Mouse (Mus musculus): ENCODE data around the gene Alyref. TPM values are rescaled to one million over a fixed set of nuclear protein-coding genes. Genes with fewer than 3 reads are reported as not detected.
"Not testable (repeated sequence)": the region's sequence is repeated elsewhere in the genome, so short reads cannot be mapped to it uniquely, and the experiment has no call there.

Gene Alyref
- polyA plus RNA-seq, 1 experiment = 21.4 TPM

DNA sequence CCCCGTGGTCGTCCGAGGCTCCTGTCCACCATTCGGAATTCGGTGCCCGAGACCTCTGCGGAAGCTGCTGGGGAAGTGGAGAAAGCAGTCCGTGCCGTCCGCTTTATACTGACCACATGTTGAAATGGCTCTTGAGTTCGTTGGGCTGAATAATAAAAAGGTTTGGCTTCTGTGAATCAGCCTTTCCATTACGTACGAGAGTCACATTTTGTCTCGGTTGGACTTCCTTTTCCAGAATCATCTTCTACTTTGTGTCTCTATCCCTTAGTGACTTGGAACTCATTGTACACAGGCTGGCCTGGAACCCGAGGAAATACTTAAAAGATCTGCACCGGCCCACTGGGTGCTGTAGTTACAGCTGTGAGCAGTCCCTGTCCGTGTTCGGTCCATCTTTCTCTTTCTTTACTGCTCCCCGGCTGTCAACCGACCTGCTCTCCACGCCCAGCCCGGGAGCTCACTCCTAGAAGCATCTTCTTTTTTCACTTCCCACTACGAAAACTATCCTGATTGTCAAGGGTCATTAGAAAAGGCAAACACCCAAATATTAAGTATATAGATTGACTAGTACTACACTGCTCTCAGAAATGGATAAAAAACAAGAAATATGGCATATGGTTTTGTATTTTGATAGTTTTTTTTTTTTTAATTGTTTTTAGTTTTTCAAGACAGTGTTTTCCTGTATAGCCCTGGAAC lies 24.4 kb downstream of the Alyref start:
- DNase-seq (ENCODE audit: low read depth) = no peak

DNA sequence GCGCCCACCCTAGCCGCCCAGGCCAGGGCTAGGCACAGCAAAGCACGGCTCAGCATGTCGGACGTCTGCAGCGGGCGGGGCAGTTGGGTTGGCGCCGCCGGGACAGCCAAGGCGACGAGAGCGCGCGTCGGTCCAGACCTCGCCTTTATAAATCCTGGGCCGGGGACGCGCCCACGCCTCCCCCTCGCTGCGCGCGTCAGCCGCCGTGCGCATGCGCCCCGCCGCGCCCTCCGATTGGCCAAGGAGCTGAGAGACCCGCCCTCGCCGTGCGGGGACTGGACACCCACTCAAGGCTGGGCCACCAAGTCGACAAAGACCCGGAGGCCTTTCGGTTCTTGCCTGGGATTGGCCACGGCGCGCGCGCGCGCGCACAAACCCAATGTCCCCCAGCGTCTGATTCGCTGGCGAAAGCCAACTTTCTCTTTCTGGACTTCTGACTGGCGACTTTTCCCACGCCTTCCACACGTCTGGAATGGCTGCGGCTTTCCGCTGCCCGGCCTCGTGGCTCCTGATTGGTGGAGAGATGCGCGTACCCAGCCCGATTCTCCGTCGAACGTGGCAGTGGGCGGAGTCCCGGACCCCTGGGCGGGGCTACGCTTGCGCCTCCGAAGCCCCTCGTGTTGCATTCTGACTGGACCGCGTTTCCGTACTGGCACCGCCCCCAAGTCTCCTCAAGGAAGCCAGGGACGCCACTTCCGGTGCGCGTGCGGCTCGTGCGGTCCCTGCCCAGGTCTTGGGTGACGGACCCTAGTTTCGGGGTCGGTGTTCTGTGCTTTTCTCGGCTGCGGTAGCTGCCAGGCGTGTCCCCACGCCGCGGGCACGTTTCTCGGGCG lies 25.2 kb downstream of the Alyref start, which contains the start of gene P4hb:
P4hb (minus strand) TSS at position 502 of the 833 bp plus-strand sequence.
- peak; percentile 93 for DNase-seq (ENCODE audit: low read depth)

DNA sequence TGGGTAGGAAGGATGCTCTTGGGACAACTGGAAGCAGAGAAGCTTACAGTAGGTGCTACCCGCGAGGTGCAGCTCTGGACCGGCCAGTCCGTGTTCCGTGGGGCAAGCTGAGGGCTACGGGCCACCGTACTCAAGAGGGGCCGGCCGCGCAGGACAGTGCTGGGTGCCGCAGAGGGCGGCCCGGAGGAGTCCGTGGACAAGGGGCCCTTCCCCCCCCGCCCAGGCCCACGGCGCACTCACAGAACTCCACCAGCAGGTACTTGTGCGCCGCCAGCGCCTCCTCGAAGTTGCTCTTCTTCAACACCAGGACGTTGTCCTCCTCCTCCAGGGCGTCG lies 25.8 kb downstream of the Alyref start:
- DNase-seq (ENCODE audit: low read depth) = no peak

DNA sequence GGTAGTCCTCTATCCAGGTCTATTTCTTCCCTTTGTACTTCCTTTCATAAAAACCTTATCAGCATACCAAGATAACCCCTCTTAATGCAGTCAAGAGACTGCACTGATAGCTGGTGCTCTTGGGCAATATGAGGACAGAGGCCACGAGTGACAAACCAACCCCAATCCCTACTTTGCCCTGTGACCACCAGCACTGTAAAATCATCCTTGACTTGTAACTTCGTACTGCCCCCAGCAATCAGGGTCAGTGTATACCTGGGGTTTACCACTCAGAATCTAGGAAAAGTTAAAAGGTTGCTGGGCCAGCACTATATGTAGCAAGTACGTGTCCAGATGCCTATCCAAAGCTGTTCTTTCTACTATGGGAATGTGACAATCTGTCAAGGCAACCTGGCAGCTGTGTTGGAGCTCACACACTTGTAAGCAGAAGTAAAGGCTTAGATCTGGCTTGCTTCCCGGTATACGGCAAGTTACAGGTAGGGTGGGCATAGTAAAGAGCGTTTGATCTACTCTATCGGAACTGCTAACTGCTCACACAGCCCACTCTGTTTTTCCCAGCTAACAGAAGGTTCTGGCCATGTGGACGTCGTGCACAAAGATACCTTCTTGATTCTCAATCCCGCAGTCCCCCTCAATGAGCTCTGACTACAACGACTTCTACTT lies 26.3 kb downstream of the Alyref start:
- DNase-seq (ENCODE audit: low read depth) = no peak

DNA sequence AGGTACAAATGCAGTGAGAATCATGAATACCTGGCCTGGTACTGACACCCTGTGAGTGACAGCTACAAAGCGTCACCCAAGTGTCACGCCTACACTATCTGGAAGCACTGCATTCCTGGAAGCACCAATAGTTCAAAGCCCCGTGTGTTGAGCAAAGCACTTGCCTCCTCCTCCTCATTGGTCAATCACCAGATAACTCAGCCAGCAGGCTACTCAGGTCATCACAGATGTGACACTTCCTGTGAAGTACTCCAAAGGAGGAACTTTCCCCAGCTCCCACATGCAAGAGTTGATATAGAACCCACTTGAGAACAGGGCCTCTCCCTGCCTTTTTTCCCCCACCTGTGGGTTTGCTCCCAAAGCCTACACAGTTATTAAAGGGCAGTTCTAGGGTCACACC lies 27.0 kb downstream of the Alyref start:
- DNase-seq (ENCODE audit: low read depth) = peak; percentile 75

DNA sequence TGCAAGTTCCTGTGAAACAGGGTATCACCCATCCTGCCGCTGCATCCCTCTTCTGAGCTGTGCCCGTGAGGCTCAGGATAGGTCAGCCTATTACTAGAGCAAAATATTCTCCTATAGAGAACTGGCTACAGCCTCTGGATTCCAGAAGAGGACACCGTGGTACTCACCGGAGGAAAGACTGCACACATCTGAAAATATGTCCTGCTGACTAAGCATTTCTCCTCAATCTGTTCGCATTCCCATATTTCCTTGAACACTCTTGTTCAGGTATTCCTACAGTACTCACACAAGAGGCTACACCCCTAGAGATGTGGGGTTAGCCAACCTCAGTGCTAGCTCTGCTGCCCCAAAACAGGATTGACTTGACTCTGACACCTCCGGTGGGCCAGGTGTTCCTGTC lies 29.8 kb downstream of the Alyref start:
- DNase-seq (ENCODE audit: low read depth) = no peak

DNA sequence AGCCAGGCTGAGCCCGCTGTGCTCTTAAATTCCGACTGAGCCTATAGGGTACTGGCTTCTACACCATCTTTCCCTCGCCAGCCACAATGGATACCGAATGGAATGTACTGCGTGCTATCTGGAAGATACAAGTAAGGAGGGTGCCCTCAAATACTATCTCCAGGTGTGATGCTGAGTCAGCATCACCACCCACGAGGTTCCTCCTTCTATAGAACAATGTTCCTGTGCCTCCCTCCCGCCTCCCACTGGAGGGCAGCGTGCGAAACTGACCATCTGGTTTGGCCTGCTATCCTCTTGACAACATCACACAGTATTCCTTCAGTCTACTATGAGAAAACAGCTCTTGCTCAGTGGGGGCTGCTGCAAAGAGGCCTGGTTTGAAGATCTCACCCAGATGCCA lies 33.1 kb downstream of the Alyref start:
- DNase-seq (ENCODE audit: low read depth) = no peak

DNA sequence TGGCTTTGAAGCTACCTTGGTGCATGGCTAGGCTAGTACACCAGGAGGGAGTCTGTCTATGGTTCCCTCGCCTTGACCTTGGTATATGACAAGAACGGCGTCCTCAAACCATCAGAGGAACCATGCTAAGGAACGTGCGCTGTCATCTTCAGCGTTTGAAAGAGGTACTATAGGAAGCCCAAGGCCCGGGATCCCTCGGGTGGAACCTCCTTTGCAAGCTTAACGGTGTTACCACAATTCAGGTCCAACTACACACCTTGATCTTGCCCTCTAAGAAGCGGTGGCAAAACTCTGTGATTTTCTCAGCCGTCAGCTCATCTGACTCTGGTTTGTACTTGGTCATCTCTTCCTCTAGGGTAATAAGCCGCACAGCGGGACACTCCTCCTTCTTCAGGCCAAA lies 35.2 kb downstream of the Alyref start:
- no peak for DNase-seq (ENCODE audit: low read depth)

DNA sequence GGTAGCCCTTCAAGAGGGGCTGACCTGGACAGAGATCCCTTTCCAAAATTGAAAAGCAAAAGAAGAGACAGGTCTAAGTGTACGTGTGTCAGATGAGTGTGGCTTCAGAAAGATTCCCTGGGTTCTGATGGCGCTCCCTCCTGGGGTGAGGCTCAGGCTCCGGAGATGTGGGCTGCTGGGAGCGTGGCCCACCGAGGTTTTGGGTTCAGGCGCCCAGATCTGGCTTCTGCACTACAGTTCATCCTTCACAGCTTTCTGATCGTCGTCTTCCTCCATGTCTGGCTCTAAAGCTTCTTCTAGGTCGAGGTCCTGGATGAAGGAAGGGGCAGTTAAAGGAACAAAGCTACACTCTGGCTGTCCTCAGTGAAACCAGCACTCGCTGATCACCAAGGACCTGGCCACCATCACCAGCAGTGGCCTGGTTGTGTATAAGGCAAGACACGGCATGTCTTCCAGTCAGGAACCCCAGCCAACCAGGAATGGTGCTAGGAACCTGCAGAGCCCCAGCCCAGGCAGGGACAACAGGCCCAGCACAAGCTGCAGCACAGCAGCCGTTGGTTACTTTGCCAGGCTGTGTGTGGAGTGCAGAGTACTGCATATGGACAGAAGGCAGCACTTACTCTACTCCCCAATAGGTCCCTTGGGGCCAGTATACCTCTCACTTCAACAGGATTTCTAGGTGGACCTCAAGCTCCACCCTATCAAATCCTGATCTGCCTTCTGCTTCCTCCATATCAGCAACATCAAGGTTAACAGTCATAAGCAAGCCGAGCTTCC lies 37.0 kb downstream of the Alyref start:
- no peak for DNase-seq (ENCODE audit: low read depth)

DNA sequence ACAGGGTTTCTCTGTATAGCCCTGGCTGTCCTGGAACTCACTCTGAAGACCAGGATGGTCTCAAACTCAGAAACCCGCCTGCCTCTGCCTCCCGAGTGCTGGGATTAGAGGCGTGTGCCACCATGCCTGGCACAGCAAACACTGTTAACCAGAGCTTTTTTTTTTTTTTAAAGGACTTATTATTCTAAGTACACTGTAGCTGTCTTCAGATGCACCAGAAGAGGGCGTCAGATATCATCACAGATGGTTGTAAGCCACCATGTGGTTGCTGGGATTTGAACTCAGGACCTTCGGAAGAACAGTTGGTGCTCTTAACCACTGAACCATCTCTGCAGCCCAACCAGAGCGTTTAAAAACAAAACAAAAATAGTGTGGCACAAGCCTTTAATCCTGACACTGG lies 39.3 kb downstream of the Alyref start:
- DNase-seq (ENCODE audit: low read depth) = not testable (repeated sequence)

DNA sequence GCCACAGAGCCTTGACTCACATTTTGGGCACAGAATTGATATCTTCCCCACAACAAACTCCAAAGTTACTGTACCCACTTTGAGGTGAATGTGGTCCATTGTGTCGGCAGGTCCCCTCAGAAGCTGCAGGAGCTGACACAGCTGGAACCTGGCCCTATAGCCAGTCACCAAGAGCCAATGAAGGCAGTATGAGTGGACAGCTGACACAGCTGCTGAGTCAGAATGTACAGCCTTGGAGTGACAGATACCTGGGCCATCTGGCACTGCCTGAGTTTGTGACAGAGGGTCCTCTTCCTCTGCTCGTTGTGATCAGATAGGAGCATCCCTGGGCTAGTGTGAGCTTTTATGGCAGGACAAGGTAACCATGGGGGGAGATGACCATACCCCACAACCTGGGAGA lies 42.9 kb downstream of the Alyref start:
- no peak for DNase-seq (ENCODE audit: low read depth)

DNA sequence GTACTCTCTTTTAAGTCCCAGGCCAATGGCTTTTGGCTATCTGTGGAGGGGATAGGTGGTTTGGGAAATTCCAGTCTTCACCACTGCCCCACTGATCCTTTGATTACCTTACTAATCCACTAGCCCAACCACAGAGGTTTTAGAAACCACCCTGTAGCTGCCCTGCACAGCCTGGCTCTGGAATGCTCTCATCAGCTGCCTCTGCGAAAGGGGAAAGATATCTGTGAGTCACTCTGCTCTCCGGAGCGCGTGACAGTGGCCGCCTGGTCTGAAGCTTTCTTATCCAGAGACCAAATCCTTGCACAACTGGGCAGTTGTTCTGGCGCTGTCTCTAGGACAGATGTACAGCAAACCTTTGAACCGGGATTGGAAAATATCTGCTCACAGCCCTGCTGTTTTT lies 43.3 kb downstream of the Alyref start:
- no peak for DNase-seq (ENCODE audit: low read depth)

DNA sequence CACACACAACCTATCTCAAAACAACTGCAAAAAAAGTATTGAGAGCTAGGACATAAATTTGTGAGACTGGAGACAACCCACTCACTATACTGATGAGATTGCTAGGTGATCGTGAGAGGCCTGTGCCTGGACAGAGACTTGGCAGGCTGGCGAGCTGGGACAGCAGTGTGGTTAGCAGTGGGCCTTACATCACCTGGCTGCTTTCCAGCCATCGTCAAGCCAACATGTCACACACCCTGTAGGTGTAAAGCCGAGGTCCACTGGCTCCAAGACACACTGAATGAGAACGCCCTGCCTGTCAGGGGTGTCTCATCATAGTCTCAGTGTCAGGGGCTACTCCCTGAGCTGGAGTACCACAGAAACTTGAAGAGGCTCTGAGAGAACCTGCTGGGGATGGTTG lies 45.4 kb downstream of the Alyref start:
- no peak for DNase-seq (ENCODE audit: low read depth)

DNA sequence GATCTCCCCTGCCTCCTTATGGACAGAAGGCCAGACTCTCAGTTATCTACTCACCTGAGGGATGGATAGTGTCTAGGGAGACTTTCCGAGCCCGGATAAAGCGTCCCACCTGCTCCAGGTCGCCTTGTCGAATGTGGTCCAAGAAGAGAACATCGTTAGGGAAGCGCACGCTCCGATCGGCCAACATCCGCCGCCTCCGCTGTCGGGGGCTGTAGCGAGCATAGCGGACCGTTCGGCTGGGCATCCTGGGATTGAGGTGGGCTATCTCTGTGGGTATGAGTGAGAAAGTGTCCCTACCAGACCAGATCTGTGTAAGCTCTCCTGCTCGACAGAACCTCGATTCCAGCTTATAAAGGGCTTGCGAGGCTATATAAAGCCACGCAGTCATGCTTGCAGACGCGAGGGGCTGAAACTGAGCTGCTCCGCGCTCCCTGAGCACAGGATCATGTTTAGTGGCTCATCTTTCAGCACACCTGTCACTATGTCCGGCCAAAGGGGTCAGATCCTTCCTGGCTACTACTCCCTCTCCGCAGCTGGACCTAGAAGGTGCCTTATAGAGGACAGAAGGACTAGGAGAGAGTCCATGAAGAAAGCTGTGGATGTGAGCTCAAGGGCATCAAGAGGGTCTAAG lies 47.2 kb downstream of the Alyref start, which contains the start of gene Ppp1r27:
Ppp1r27 (minus strand) TSS at position 323 of the 631 bp plus-strand sequence.
- DNase-seq (ENCODE audit: low read depth) = no peak

DNA sequence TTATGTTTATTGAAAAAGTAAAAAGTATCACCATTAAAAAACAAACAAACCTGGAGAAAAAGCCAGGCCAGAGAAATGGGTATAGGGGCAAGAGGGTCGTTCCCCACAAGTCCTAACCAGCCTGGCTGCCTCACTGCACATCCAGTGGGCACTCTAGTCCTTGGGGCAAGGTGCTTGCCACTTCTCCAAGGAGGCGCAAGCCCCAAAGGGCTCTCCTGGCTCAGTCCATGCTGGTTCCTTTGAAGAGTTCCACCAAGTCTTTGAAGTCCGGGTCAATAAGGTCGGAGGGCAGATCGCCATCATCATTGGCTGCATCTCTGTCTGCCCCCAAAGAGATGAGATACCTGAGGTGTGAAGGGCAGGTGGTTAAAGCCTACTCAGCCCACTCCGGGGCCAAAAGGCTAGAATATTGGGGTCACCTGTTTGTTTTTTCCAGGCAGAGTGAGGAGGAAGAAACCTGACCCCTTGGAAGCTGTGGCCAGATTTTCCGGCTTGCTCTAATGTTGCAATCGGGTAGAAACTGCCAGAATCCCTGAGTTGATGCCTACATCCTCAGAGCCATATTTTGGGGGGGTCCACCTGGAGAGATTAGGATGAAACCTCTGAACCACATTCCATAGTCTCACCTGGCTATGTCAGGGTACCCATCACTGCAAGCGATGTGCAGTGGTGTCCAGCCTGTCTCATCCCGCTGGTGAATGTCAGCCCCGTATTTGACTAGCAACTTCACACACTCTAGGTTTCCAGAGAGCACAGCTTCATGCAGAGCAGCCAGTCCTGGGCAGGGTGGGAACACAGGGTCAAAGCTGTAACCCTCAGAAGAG lies 48.0 kb downstream of the Alyref start:
- no peak for DNase-seq (ENCODE audit: low read depth)

DNA sequence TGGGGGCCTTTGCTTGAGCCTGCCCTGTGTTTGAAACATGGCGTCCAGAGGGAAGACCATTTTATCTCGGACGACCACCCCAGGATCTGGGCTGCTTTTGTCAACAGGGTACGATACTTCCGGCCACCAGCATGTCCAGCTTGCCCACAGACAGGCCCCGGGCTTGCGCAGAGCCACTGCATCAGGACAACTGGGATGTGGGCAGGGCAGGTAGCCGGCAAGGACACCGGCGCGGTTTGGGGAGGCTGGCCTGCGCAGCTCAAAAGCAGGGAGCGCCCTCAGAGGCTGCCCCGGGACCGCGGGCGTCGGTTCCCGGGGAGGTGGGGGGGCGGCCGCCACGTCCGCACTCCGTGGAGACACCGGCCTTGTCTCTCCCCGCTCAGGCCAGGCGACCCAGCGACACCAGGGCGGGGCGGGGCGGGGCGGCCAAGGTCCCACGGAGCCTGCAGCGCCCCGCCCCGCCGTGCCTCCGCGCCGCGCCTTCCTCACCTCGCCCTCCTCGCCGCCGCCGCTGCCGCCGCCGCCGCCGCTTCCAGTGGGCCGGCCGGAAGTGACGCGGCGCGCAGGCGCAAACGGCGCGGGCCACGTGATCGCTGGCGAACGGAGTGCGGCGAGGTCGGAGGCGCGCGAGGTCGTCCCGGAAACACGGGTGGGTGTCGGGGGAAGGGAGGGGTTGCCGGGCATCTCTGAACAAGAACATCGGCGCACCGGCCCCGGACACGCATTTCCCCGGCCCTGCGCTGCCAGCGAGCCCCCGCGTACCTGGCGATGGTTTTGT lies 48.8 kb downstream of the Alyref start, which contains the start of gene Mcrip1:
Mcrip1 (minus strand) TSS at position 560 of the 778 bp plus-strand sequence.
- DNase-seq (ENCODE audit: low read depth) = no peak

DNA sequence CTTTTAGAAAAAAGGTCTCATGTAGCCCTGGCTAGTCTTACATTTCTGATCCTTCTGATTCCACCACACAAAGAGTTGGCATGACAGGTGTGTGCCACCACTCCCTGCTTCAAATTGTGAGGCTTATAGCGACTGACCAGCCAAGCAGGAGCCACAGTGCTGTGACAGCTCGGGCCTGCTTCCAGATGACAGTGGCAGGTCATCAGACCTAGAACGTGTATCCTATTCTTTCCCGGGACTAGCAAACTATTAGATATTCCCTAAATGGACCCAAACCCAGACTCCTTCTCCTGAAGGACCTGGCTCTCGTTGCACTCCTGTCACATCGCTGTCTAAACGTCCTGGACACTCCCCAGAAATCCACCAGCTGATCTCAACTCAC lies 49.4 kb downstream of the Alyref start:
- DNase-seq (ENCODE audit: low read depth) = no peak

DNA sequence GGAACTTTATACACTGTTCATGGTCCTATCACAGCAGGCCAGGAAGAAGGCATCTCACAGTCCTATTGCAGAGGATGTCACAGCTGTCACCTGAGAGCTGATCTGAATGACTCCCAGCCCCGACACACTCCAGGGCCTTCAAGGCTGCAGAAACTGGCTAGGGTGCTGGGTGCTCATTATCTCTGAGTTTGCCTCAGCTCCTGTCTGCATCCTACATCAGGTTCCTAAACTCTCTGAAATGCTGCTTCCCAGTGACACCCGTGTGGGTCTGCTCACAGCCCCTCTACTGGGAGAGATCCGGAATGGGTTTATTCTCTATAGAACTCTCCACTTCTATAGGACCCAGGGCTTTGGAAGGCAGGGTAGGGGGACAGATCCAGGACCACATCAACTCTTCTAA lies 50.0 kb downstream of the Alyref start:
- DNase-seq (ENCODE audit: low read depth) = no peak

DNA sequence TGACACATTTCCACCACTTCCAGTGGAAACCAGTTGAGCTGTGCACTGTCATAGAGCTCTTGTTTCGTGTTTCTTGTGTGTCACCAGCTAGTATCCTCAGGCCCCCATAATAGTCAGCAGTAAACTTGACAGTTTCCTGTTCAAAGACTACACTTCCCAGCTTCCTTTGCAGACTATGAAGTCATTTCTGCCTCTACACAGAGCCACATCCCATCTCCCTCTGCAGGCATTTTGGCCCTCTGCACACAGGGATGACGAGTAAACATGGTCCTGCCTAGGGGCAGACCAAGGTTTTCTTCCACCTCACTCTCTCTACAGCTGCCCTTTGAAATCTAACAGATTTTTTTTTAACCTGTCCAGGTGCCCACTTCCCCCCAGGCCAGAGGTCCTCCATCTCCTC lies 50.7 kb downstream of the Alyref start:
- no peak for DNase-seq (ENCODE audit: low read depth)

DNA sequence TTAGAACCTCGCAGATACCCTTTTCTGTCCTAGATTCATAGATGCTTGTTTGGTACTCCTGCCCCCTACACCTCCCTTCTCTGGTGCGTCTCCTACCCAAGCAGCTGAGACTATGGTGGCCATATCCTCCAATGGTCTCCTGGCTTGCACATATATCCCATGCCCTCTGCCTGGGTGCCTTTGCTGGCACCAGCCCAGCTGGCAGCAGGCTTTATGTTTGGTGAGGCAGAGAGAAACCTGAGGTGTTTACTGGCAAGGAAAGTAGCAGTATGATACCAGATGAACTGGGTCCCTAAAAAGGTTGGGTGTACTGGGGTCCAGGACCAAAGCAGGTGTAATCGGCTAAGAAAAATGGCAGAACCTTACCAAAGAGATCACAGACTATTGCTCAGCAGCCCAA lies 52.2 kb downstream of the Alyref start:
- DNase-seq (ENCODE audit: low read depth) = no peak
